Mouse (Mus musculus) cerebellum, adult 18-20 months (tissue): ENCODE data around the gene Pitpna.

Experiments
- DNase-seq, 2 experiments: peaks; one replicate each; pipeline ENCODE4 v3.0.0; 2021

The Pitpna gene

GRCm38 (mm10) chr11:75658996-75659750 is 71.3 kb downstream of the Pitpna start:
- peak in 1 of 2 experiments; percentile 24 for DNase-seq

- DNase-seq, result no peak
Measured at GRCm38 (mm10) chr11:75660081-75660590, 72.2 kb downstream of the Pitpna start.

GRCm38 (mm10) chr11:75660941-75661800 is 73.3 kb downstream of the Pitpna start:
- no peak for DNase-seq

- no peak for DNase-seq
Measured at GRCm38 (mm10) chr11:75662131-75662530, 74.2 kb downstream of the Pitpna start.

GRCm38 (mm10) chr11:75666296-75666695 is 78.4 kb downstream of the Pitpna start:
- DNase-seq, result no peak

GRCm38 (mm10) chr11:75668621-75669020 is 80.7 kb downstream of the Pitpna start:
- DNase-seq, result no peak

- no peak for DNase-seq
Measured at GRCm38 (mm10) chr11:75669176-75669852, 81.4 kb downstream of the Pitpna start.

GRCm38 (mm10) chr11:75669853-75670200 is 81.9 kb downstream of the Pitpna start:
- no peak for DNase-seq

GRCm38 (mm10) chr11:75671426-75672180 is 83.7 kb downstream of the Pitpna start:
- DNase-seq, result no peak

GRCm38 (mm10) chr11:75673411-75673810 is 85.5 kb downstream of the Pitpna start:
- DNase-seq, result no peak

- DNase-seq, result no peak
Measured at GRCm38 (mm10) chr11:75674875-75675274, 87.0 kb downstream of the Pitpna start.

- DNase-seq, result peak in 1 of 2 experiments; percentile 19
Measured at GRCm38 (mm10) chr11:75677881-75678746, 90.2 kb downstream of the Pitpna start.
